In the genomic region with DNA sequence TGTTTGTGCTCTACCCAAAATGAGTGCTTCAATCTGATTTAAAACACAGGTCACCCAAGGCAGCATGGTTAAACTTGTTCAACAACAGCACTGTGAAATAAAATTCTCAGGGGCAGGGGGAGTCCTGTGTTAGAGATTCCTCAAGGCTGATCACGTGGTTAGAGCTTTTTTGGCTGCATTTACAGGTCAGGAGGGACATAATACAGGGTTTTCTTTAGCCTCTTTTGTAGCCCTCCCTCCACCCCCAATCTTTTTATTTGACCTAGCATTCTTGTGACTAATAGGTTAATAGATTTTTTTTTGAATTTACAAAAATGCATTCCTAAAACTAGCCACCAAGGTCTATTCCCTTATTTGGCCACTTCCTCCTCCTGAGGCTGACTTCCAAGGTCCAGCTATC, we compare ENCODE assay signal across 20 mouse cellular contexts. TPM values are rescaled to one million over a fixed set of nuclear protein-coding genes. Genes with fewer than 3 reads are reported as not detected.
DNase-seq lines count a peak whose midpoint lies in the region; TF ChIP-seq lines count a peak whose summit lies in the region.
"Not testable (repeated sequence)": the region's sequence is repeated elsewhere in the genome, so short reads cannot be mapped to it uniquely, and the experiment has no call there.
"Had no signal": no experiment of that assay in that cellular context is flagged by ENCODE, and none has a peak within 500 bp of the region (broad histone marks: within the 10 kb centered on the region; RNA-seq: fewer than 3 reads in every experiment).

No protein-coding gene starts in this region.

- H3K9ac ChIP-seq in liver, adult 2 months (ENCODE audit: low read depth, low read length), result not testable (repeated sequence)

- WGBS in kidney, adult 2 months, result 16% methylated on average over 1 of the region's 1 CpGs
- WGBS in liver, adult 2 months, result 18% methylated on average over 1 of the region's 1 CpGs

- H3K4me1 ChIP-seq in kidney, adult 2 months (ENCODE audit: control insufficient read depth, insufficient read depth, low read length); liver, adult 2 months (ENCODE audit: control insufficient read depth, insufficient read depth, low read length): not testable (repeated sequence)

- H3K27me3 ChIP-seq in kidney, adult 2 months (replicated peaks; ENCODE audit: control insufficient read depth, insufficient read depth, low read length); liver, adult 2 months (ENCODE audit: control insufficient read depth, insufficient read depth, low read length): not testable (repeated sequence)

- H3K36me3 ChIP-seq in kidney, adult 2 months (ENCODE audit: control insufficient read depth, insufficient read depth, low read length); liver, adult 2 months (ENCODE audit: control insufficient read depth, insufficient read depth, low read length): not testable (repeated sequence)

- H3K27ac ChIP-seq in kidney, adult 2 months (ENCODE audit: insufficient read depth, low read depth, low read length); liver, adult 2 months (replicated peaks; ENCODE audit: insufficient read depth, low read depth, low read length): not testable (repeated sequence)

- TF ChIP-seq POLR2A in kidney, adult 2 months (IDR thresholded peaks at IDR 0.05; ENCODE audit: low read depth, low read length); liver, adult 2 months (IDR thresholded peaks at IDR 0.05; ENCODE audit: extremely low read depth, insufficient read depth, low read length): not testable (repeated sequence)

- H3K4me3 ChIP-seq in kidney, adult 2 months (ENCODE audit: insufficient read depth, low read depth, low read length); liver, adult 2 months (ENCODE audit: insufficient read depth, low read depth, low read length): not testable (repeated sequence)

- not testable (repeated sequence) for H3K79me2 ChIP-seq in liver, adult 2 months (ENCODE audit: control insufficient read depth, insufficient read depth, low read length)

- DNase-seq in Muller cell, postnatal 12 days (ENCODE audit: inconsistent ontology term), result peak; percentile 16
- peak; percentile 53 for DNase-seq in adrenal gland, adult 2 months
- peak; percentile 25 for DNase-seq in adrenal gland, postnatal 10 days
- DNase-seq in adrenal gland, postnatal 36 days, result peak; percentile 12 to 20
- peak; percentile 20 for DNase-seq in kidney, adult 2 months
- DNase-seq in liver, adult 2 months (ENCODE audit: extremely low read depth, low read depth, low spot score), result peak; percentile 48

- TF ChIP-seq CTCF in kidney, adult 2 months (conservative IDR thresholded peaks at IDR 0.05; ENCODE audit: insufficient read depth, insufficient read length, low read depth, low read length); liver, adult 2 months (IDR thresholded peaks at IDR 0.05; ENCODE audit: low read depth, low read length): not testable (repeated sequence)

RNA-seq across cellular contexts. Expression of a gene that starts 3.1 kb away (rescaled TPM):
- 10 to 100 TPM in 1 of 2 experiments, under 1 TPM in 1; 0.38 to 20.9 TPM for total RNA-seq in adrenal gland, adult 2 months (2021)
- polyA plus RNA-seq in adrenal gland, adult 2 months (2012; rRNA removed), result 0.93 and 3.8 TPM in 2 replicates
- total RNA-seq in adrenal gland, postnatal 10 days (2021), result 100 to 1,000 TPM; 280 to 719 TPM
- total RNA-seq in adrenal gland, postnatal 36 days (2021), result 1 to 10 TPM in 1 of 2 experiments, not detected in 1; 2.5 TPM
- 3.2 and 4.0 TPM in 2 replicates for polyA plus RNA-seq in kidney, adult 2 months (2012; rRNA removed)
- 6,010 and 6,410 TPM in 2 replicates for total RNA-seq in liver, adult 2 months (2014; rRNA removed)
- 8,302 and 8,890 TPM in 2 replicates for polyA plus RNA-seq in liver, adult 2 months (2012; rRNA removed)
- total RNA-seq: CH12.LX; common myeloid progenitor, adult 5-6 weeks; G1E had no signal
- polyA plus RNA-seq: brain, embryonic 14.5 days; CD4-positive, CD25-positive, alpha-beta regulatory T cell, adult 4 months; embryonic facial prominence, embryonic 13.5 days; embryonic facial prominence, embryonic 15.5 days; erythroblast, embryonic 14.5 days; forebrain, embryonic 10.5 days; forebrain, embryonic 12.5 days; forebrain, embryonic 14.5 days; forebrain, embryonic 16.5 days; frontal cortex, adult 2 months; G1E had no signal

RNA-seq across cellular contexts. Expression of a gene that starts 44.4 kb away (rescaled TPM):
- total RNA-seq in adrenal gland, adult 2 months (2021), result 1 to 10 TPM; 1.8 to 9.7 TPM
- polyA plus RNA-seq in adrenal gland, adult 2 months (2012; rRNA removed), result 1.8 and 5.5 TPM in 2 replicates
- total RNA-seq in adrenal gland, postnatal 10 days (2021), result 100 to 1,000 TPM; 292 to 744 TPM
- total RNA-seq in adrenal gland, postnatal 36 days (2021), result 1 to 10 TPM in 1 of 2 experiments, not detected in 1; 4.3 TPM
- polyA plus RNA-seq in kidney, adult 2 months (2012; rRNA removed), result 11.3 and 16.6 TPM in 2 replicates
- 6,488 and 8,697 TPM in 2 replicates for total RNA-seq in liver, adult 2 months (2014; rRNA removed)
- polyA plus RNA-seq in liver, adult 2 months (2012; rRNA removed), result 6,371 and 7,029 TPM in 2 replicates
- total RNA-seq: CH12.LX; common myeloid progenitor, adult 5-6 weeks had no signal
- polyA plus RNA-seq: CD4-positive, CD25-positive, alpha-beta regulatory T cell, adult 4 months; embryonic facial prominence, embryonic 11.5 days; embryonic facial prominence, embryonic 13.5 days; embryonic facial prominence, embryonic 15.5 days; forebrain, embryonic 10.5 days; forebrain, embryonic 12.5 days; forebrain, embryonic 14.5 days; forebrain, embryonic 16.5 days; frontal cortex, adult 2 months; G1E had no signal

RNA-seq across cellular contexts. Expression of a gene that starts 51.0 kb away (rescaled TPM):
- total RNA-seq in adrenal gland, adult 2 months (2021), result 10 to 100 TPM in 1 of 2 experiments, 1 to 10 TPM in 1; 1.9 to 15.5 TPM
- 0.15 and 1.0 TPM in 2 replicates for polyA plus RNA-seq in adrenal gland, adult 2 months (2012; rRNA removed)
- total RNA-seq in adrenal gland, postnatal 10 days (2021), result 100 to 1,000 TPM; 155 to 364 TPM
- 1 to 10 TPM in 1 of 2 experiments, under 1 TPM in 1; 0.23 to 8.7 TPM for total RNA-seq in adrenal gland, postnatal 36 days (2021)
- 0.18 and 3.5 TPM in 2 replicates for polyA plus RNA-seq in kidney, adult 2 months (2012; rRNA removed)
- 1,162 and 7,105 TPM in 2 replicates for total RNA-seq in liver, adult 2 months (2014; rRNA removed)
- 268 and 557 TPM in 2 replicates for polyA plus RNA-seq in liver, adult 2 months (2012; rRNA removed)
- total RNA-seq: CH12.LX; common myeloid progenitor, adult 5-6 weeks; G1E had no signal
- polyA plus RNA-seq: CD4-positive, CD25-positive, alpha-beta regulatory T cell, adult 4 months; embryonic facial prominence, embryonic 11.5 days; embryonic facial prominence, embryonic 13.5 days; erythroblast, embryonic 14.5 days; forebrain, embryonic 10.5 days; forebrain, embryonic 12.5 days; forebrain, embryonic 14.5 days; forebrain, embryonic 16.5 days; frontal cortex, adult 2 months; G1E had no signal

Comparison
In these comparisons a context has a peak if more than half of its experiments do, and no peak if none do; other contexts are left out.
1. RNA of a gene that starts 3.1 kb away (total RNA-seq): 6,010 to 6,410 TPM in liver, adult 2 months and 280 to 719 TPM in adrenal gland, postnatal 10 days; 0.38 to 20.9 TPM in adrenal gland, adult 2 months and 2.5 TPM in adrenal gland, postnatal 36 days; every median in the first group is over 10 times any median in the second.
2. RNA of a gene that starts 44.4 kb away (total RNA-seq): 6,488 to 8,697 TPM in liver, adult 2 months and 292 to 744 TPM in adrenal gland, postnatal 10 days; 1.8 to 9.7 TPM in adrenal gland, adult 2 months and 4.3 TPM in adrenal gland, postnatal 36 days; every median in the first group is over 10 times any median in the second.
3. RNA of a gene that starts 51.0 kb away (total RNA-seq): 1,162 to 7,105 TPM in liver, adult 2 months and 155 to 364 TPM in adrenal gland, postnatal 10 days; 1.9 to 15.5 TPM in adrenal gland, adult 2 months and 0.23 to 8.7 TPM in adrenal gland, postnatal 36 days; every median in the first group is over 4 times any median in the second.
4. Peak in every context shown above with its lines, with median percentiles within 50 percentile points of each other: DNase-seq.